Mouse (Mus musculus): ENCODE measurements around the gene Kat2b.

DNA sequence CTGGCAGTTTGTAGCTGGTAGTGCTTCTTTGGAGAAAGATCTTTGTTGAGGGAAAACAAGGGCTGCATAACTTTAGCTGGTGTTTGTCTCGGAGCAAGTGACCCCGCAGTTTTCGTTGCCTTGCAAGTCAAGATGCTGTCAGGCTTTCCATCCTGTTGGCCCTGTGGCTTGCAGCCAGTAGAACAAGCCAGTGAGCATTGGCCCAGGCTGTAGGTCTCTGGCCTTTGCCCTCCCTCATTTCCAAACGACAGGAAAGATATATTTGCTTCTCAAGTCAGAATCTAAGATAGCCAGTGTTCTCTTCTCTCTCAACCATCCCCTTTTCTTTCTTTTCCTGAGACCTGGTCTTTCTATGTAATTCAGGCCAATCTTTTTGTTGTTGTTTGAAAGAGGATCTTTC lies 60.8 kb downstream of the Kat2b start:
- no peak for TF ChIP-seq MAX (IDR thresholded peaks at IDR 0.05)
- no peak for TF ChIP-seq CTCF (IDR thresholded peaks at IDR 0.05; ENCODE audit: control insufficient read depth, insufficient read depth, insufficient read length)
- no peak for TF ChIP-seq USF1 (IDR thresholded peaks at IDR 0.05; ENCODE audit: low read depth)
- TF ChIP-seq MYOG (IDR thresholded peaks at IDR 0.05; ENCODE audit: control insufficient read depth, extremely low read depth, insufficient read length), result no peak
- no peak for TF ChIP-seq FOSL1 (IDR thresholded peaks at IDR 0.05; ENCODE audit: insufficient read depth, low read length, poor library complexity, severe bottlenecking)

All from C2C12 (cell line).